Mouse (Mus musculus): ENCODE measurements around the gene Mrps16.
A peak's percentile ranks its signal among the peaks of the same experiment; 100 is the strongest.

The Mrps16 gene

DNA sequence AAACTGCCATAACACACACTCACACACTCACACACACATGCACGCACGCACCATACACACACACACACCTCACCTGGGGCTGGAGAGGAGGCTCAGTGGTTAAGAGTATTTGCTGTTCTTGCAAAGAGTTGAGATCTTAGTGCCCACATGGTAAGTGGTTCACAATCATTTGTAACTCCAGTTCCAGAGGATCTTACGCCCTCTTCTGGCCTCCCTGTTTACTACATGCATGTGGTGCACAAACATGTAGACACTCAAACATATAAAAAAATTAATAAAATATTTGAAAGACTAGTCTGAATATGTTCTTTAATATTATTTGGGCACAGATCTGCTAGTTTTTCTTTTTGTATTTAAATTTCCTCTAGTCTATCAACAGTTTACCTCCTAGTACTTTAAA is 25.2 kb downstream of the Mrps16 start:
- DNase-seq (ENCODE audit: low read depth, low spot score), result peak; percentile 42

DNA sequence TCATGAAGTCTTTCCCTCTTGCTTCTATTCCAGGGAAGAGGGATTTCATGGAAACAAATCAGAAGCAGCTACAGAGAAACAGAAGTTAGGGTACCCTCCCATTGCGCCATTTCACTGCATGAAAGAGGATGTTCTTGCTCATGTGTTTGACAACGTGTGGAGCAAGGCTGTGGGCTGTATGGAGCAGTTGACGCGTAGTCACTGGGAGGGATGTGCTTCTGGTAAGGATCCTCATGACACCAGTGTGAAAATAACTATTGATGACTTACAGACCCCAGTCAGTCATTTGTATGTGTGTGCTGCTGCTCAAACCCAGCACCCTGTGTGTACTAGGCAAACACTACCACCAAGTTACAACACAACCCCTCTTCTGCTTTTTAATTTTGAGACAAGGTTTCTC is 30.2 kb downstream of the Mrps16 start:
- no peak for DNase-seq (ENCODE audit: low read depth, low spot score)

DNA sequence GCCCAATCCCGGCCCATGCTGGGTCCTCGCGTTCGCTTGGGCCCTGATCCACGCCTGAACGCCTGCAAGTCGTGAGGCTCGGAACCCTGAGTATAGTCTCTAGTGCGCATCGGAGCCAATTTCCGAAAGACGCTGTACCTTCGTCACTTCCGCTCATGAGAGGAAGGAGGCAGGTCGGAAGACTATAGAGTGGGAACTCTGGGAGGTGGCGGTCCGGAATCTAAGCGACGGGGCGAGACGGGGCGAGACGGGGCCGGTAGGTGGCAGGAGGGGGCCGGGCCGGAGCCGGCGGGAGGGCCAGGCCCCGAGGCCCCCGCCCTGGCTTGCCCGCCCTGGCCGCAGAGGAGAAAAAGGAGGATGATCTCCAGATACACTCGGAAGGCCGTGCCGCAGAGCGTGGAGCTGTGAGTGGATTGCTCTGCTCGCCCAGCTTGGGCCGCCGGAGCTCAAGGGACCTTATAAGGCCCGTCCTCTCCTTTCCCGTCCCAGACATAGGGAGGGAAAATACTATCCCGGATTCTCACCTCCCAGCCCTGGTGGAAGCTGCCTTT is 45.4 kb downstream of the Mrps16 start, which contains the start of the genes Ecd and Fam149b:
Gene Ecd, minus strand, starts transcription at position 131 of the 551 bp plus-strand sequence.
Gene Fam149b, plus strand, starts transcription at position 172 of the 551 bp plus-strand sequence.
- peak; percentile 98 for DNase-seq (ENCODE audit: low read depth, low spot score)

DNA sequence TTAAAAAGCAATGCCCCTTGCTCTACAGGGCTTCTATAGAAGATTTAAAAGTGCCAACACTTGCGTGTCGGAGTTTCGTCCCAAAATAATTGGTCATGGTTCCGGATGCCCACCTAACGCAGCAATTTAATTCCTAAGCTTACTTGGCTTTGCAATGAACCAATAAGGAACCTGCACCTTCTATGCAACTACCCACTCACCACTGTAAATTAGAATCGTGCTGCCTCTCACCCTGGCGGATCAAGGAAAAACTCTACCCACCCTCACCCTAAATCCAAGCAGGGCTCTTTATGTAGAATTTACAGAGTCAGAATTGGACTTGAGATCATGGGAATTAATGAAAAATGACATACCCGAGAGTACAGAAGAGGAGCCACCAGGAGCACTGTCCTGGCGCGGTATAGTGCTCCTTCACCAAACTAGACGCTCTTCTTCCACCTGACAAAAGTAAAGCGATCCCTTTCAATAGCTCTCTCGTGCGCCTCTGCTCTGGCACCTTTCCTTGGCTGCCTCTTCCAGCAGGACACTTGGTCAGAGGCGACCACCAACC is 45.9 kb downstream of the Mrps16 start:
- no peak for DNase-seq (ENCODE audit: low read depth, low spot score)

DNA sequence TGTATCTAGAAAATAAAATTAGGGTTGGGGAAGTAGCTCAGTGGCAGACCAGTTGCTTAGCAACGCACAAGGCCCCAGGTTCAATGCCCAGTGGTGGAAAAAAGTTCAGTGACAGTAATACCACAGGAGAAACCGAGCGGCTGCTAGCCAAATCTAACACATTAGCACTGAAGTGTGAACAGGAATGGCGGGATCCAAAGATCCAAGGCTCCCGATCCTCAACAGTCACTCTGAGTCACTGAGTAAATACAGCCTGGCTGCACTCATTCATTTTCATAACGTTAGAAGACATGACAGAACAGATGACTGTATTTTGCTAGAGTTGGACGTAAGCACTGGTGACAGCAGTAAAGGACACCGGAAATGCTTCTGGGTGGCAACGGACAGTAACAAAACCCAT is 47.5 kb downstream of the Mrps16 start:
- DNase-seq (ENCODE audit: low read depth, low spot score), result no peak

DNA sequence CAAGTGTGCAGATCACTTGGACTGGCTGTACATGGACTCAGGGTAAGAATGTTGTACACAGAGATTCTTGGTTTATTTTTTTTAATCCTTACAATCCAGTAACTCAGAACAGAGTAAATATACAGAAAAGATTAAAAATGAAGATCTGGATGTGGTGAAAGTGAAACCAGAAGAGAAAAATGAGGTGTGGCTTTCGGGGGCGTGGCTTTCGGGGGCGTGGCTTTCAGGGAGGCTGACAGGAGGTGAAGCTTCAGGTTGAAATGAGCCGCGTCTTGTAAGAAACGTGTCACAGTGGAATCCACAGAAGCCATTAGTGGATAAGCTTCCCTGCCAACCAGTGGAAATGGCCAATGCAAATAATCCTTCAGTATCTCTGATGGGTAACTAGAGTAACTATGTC is 52.6 kb downstream of the Mrps16 start:
- peak; percentile 84 for DNase-seq (ENCODE audit: low read depth, low spot score)

DNA sequence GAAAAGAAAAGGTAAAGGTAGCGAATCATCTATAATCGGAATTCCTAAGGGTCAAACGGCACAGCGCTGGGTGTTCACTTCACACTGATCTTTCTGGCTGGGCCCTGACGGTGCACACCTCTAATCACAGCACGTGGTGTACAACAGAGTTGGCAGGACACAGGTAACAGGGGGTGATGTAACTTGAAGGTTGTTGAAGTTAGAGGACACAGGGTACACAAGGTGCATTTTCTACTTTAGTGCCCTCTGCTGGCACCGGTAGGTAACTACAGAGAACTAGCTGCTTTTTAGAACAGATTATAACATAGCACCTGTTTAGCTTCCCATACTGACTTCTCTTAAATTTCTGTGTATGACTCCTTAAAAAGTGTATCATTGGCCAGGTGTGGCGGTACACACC is 53.3 kb downstream of the Mrps16 start:
- peak; percentile 80 for DNase-seq (ENCODE audit: low read depth, low spot score)

DNA sequence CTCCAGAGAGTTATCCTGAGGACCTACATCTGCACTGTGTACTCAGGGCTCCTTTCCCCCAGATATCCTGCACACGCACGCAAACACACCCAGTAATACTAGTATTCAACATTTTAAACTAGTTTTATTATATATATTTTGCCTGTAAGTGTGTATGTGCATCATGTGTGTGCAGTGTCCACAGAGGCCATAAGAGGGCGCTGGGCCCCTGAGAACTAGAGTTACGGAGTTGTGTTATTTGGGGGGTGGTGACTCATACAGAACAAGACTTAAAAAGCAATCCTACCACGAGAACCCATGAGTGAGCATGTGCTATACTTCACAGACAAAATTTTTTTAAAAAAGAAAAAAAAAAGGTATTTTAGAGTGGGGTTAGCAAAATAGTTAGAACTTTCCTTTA is 54.0 kb downstream of the Mrps16 start:
- DNase-seq (ENCODE audit: low read depth, low spot score), result no peak
